Mouse (Mus musculus) forebrain, embryonic 16.5 days (tissue): Measurements from ENCODE around the gene Arhgef6. TPM values are rescaled to one million over a fixed set of nuclear protein-coding genes. Genes with fewer than 3 reads are reported as not detected.

Source experiments
- ATAC-seq: fragments of 200-750 bp; cut with Nextera tagmentation; 2 replicates; pipeline ENCODE4 v1.8.0; 2017; ENCODE audit warnings: mild to moderate bottlenecking, moderate library complexity
- H3K27ac ChIP-seq: fragments of 300-500 bp; sonication (generic); 2 replicates; pipeline ENCODE4 v1.5.1; 2014; ENCODE audit warnings: low read length, control low read depth
- H3K27me3 ChIP-seq: fragments of 300-500 bp; sonication (generic); replicated peaks from 2 replicates; pipeline ENCODE4 v1.6.1; 2014; ENCODE audit warnings: low read length; ENCODE audit not compliant: control insufficient read depth, insufficient read depth
- H3K36me3 ChIP-seq: fragments of 300-500 bp; sonication (generic); 2 replicates; pipeline ENCODE4 v1.6.1; 2014; ENCODE audit not compliant: control insufficient read depth, insufficient read depth
- H3K4me1 ChIP-seq: fragments of 300-500 bp; sonication (generic); replicated peaks from 2 replicates; pipeline ENCODE4 v1.6.1; 2014; ENCODE audit warnings: low read length; ENCODE audit not compliant: control insufficient read depth, insufficient read depth
- H3K4me2 ChIP-seq: fragments of 300-500 bp; sonication (generic); 2 replicates; pipeline ENCODE4 v1.6.1; 2014; ENCODE audit warnings: mild to moderate bottlenecking, low read length, control low read depth
- H3K4me3 ChIP-seq: fragments of 300-500 bp; sonication (generic); replicated peaks from 2 replicates; pipeline ENCODE4 v1.5.1; 2014; ENCODE audit warnings: mild to moderate bottlenecking, low read length, control low read depth
- H3K9ac ChIP-seq: fragments of 300-500 bp; sonication (generic); replicated peaks from 2 replicates; pipeline ENCODE4 v1.6.1; 2014; ENCODE audit warnings: low read depth, low read length, control low read depth
- H3K9me3 ChIP-seq: fragments of 300-500 bp; sonication (generic); 2 replicates; pipeline ENCODE4 v1.6.1; 2016; ENCODE audit warnings: low read length; ENCODE audit not compliant: control insufficient read depth
- WGBS: fragments of 180-500 bp; shearing (Covaris S2); extraction: QIAGEN DNeasy Blood & Tissue Kit; methylation state at CpG from one replicate; pipeline ENCODE4 v1.1.7; 2014; 5-methylcytosine and 5-hydroxymethylcytosine counted together
- polyA plus RNA-seq: library from polyadenylated mRNA; unstranded; fragments of >200 nt; fragmentation: Nextera tagmentation; extraction: Ambion mirVana; gene quantifications from 2 replicates; pipeline ENCODE4 v1.2.1, GENCODE M21; 2015

The Arhgef6 gene
- polyA plus RNA-seq, 1 experiment from 2014 or later, result 4.9 TPM

GRCm38 (mm10) chrX:57309993-57310392 is 28.5 kb downstream of the Arhgef6 start:
- no peak for ATAC-seq

GRCm38 (mm10) chrX:57306747-57307146 is 31.8 kb downstream of the Arhgef6 start:
- Histone ChIP-seq H3K9me3 (no peaks in the 10 kb centered on the region), H3K36me3 (no peaks in the 10 kb centered on the region), H3K4me2 (no peak overlapping the region), H3K9ac (no peak overlapping the region), H3K4me3 (no peak overlapping the region), H3K27ac (no peak overlapping the region), H3K4me1 (no peaks in the 10 kb centered on the region), H3K27me3 (no peaks in the 10 kb centered on the region)
- 80% methylated on average over 6 of the region's 6 CpGs for WGBS
- no peak for ATAC-seq

More at GRCm38 (mm10) chrX:57309993-57310392, 28.5 kb downstream of the Arhgef6 start:
- Histone ChIP-seq H3K4me1 (no peaks in the 10 kb centered on the region), H3K9me3 (no peaks in the 10 kb centered on the region), H3K36me3 (no peaks in the 10 kb centered on the region), H3K27me3 (no peaks in the 10 kb centered on the region), H3K9ac (no peak overlapping the region), H3K27ac (no peak overlapping the region), H3K4me2 (no peak overlapping the region), H3K4me3 (no peak overlapping the region)
- WGBS, result 63% methylated on average over 1 of the region's 2 CpGs

DNA sequence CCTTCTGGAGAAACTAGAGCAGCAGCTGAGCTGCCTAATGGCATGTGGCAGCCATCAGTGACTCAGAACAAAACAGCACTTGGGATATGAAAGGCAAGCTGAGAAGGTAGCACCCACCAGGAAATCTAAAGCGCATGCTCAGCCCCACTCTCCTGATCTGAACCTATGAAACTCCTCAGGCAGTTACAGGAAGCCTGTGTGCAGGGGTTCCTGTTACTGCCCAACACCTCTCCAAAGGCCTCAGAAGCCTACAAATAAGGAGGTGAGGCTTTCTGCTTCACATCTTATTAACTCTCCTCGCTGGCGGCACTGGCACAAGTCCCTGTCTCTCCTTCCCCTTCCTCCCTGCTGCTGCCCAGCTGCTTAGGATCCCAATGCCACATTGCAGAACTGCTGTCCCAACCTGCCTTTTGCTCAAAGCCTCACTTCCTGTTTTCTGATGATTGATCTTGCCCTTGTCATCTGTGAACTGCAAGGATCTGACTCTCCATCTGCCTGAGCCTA is 33.7 kb downstream of the Arhgef6 start:
- 73% methylated on average over 3 of the region's 3 CpGs for WGBS
- no peaks in the 10 kb centered on the region for H3K27me3 ChIP-seq
- H3K9me3 ChIP-seq, result no peaks in the 10 kb centered on the region
- no peak for ATAC-seq
- no peak overlapping the region for H3K27ac ChIP-seq
- H3K4me2 ChIP-seq, result no peak overlapping the region
- no peak overlapping the region for H3K9ac ChIP-seq
- H3K4me1 ChIP-seq, result no peaks in the 10 kb centered on the region
- H3K36me3 ChIP-seq, result no peaks in the 10 kb centered on the region
- H3K4me3 ChIP-seq, result no peak overlapping the region

DNA sequence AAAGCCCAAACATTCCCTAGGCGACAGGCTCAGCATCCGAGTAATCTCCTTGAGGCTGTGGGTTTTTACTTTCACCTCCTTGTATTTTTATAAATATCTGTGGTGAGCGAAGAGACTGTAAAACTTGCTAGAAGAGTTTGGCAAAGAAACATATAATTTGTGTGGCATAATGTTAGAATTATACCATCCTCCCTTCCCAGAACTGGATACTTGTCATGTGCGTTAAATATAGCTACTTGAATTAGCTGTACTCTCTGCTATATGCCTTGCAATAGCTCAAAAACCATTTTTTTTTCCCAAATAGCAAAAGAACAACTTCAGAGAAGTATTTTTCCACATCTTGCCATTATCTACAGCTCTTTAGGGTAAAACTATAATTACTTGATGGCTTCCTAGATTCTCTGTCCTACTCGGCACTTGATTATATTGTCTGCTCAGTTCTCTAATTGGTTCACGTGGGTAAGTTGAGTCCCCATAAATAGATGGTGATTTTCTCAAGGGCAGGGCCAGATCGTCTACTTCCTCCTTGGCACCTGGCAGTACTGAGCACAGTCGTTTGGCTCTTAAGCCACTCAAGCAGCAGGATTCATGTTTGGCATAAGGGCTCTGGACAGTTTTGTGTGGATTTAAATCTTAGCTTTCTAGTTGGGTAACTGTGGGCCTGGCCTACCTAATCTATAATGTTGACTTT is 35.2 kb downstream of the Arhgef6 start:
- H3K9ac ChIP-seq, result no peak overlapping the region
- no peak overlapping the region for H3K27ac ChIP-seq
- ATAC-seq, result no peak
- WGBS, result 61% methylated on average over 8 of the region's 8 CpGs
- H3K9me3 ChIP-seq, result no peaks in the 10 kb centered on the region
- no peaks in the 10 kb centered on the region for H3K4me1 ChIP-seq
- H3K27me3 ChIP-seq, result no peaks in the 10 kb centered on the region
- H3K4me3 ChIP-seq, result no peak overlapping the region
- no peak overlapping the region for H3K4me2 ChIP-seq
- no peaks in the 10 kb centered on the region for H3K36me3 ChIP-seq

GRCm38 (mm10) chrX:57298946-57299345 is 39.6 kb downstream of the Arhgef6 start:
- Histone ChIP-seq H3K27ac (no peak overlapping the region), H3K9me3 (no peaks in the 10 kb centered on the region), H3K36me3 (no peaks in the 10 kb centered on the region), H3K4me1 (no peaks in the 10 kb centered on the region), H3K27me3 (no peaks in the 10 kb centered on the region), H3K9ac (no peak overlapping the region), H3K4me3 (no peak overlapping the region), H3K4me2 (no peak overlapping the region)
- 76% methylated on average over 7 of the region's 7 CpGs for WGBS
- ATAC-seq, result no peak

DNA sequence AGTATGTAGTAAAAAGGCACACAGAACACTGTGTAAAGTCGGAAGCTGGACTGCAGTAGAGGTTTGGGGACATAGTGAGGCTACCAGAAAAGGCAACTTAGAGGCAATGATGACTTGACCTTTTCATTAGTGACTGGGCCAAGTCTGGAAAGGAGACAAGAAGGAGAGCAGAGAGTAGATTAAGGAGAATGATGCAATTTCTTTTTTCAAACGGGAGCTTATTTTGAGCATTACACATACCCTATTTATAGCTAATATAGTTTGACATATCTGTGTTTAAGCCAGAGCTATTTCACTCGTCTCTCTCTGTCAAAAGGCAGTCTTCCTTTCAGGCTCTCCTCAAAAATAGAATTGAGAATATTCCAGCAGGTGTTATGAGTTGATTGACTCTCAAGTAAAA is 50.1 kb downstream of the Arhgef6 start:
- no peak overlapping the region for H3K4me3 ChIP-seq
- 70% methylated on average over 3 of the region's 3 CpGs for WGBS
- H3K36me3 ChIP-seq, result no peaks in the 10 kb centered on the region
- H3K4me2 ChIP-seq, result no peak overlapping the region
- H3K9ac ChIP-seq, result no peak overlapping the region
- H3K4me1 ChIP-seq, result no peaks in the 10 kb centered on the region
- no peaks in the 10 kb centered on the region for H3K27me3 ChIP-seq
- H3K27ac ChIP-seq, result no peak overlapping the region
- ATAC-seq, result no peak
- no peaks in the 10 kb centered on the region for H3K9me3 ChIP-seq

DNA sequence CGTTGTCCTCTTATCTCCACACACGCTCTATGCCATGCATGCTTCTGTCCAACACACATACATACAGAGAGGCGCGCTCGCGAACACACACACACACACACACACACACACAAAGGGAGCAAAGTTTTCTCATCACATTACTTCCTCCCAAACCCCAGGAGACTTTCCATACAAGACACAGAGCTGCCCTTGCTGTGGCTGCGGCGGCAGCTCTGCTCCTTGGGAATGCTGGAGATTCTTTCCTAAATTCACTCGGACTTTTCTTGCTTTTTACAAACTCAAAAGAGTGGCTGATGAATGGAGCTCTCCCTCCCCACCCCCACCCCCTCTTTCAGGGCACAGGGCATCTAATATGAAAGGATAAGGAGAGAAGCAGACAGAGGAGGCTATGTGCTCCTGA is 52.2 kb downstream of the Arhgef6 start:
- H3K4me2 ChIP-seq, result no peak overlapping the region
- ATAC-seq, result no peak
- no peak overlapping the region for H3K27ac ChIP-seq
- no peaks in the 10 kb centered on the region for H3K36me3 ChIP-seq
- H3K9ac ChIP-seq, result no peak overlapping the region
- H3K4me3 ChIP-seq, result no peak overlapping the region
- WGBS, result 39% methylated on average over 9 of the region's 9 CpGs
- H3K9me3 ChIP-seq, result no peaks in the 10 kb centered on the region
- no peaks in the 10 kb centered on the region for H3K27me3 ChIP-seq
- H3K4me1 ChIP-seq, result no peaks in the 10 kb centered on the region

- Histone ChIP-seq H3K4me3 (no peak overlapping the region), H3K36me3 (no peaks in the 10 kb centered on the region), H3K27me3 (no peaks in the 10 kb centered on the region), H3K4me1 (no peaks in the 10 kb centered on the region), H3K27ac (no peak overlapping the region), H3K4me2 (no peak overlapping the region), H3K9ac (no peak overlapping the region), H3K9me3 (no peaks in the 10 kb centered on the region)
- WGBS, result 95% methylated on average over 3 of the region's 3 CpGs
- ATAC-seq, result no peak
These were observed 56.3 kb downstream of the Arhgef6 start for GRCm38 (mm10) chrX:57282184-57282583.

GRCm38 (mm10) chrX:57277560-57278335 is 60.8 kb downstream of the Arhgef6 start:
- Histone ChIP-seq H3K9me3 (no peaks in the 10 kb centered on the region), H3K36me3 (no peaks in the 10 kb centered on the region), H3K9ac (no peak overlapping the region), H3K27ac (no peak overlapping the region), H3K27me3 (no peaks in the 10 kb centered on the region), H3K4me1 (no peaks in the 10 kb centered on the region), H3K4me3 (no peak overlapping the region), H3K4me2 (no peak overlapping the region)
- 34% methylated on average over 6 of the region's 6 CpGs for WGBS
- ATAC-seq, result no peak
